Mouse (Mus musculus): ENCODE results near the gene Nol9.

DNA sequence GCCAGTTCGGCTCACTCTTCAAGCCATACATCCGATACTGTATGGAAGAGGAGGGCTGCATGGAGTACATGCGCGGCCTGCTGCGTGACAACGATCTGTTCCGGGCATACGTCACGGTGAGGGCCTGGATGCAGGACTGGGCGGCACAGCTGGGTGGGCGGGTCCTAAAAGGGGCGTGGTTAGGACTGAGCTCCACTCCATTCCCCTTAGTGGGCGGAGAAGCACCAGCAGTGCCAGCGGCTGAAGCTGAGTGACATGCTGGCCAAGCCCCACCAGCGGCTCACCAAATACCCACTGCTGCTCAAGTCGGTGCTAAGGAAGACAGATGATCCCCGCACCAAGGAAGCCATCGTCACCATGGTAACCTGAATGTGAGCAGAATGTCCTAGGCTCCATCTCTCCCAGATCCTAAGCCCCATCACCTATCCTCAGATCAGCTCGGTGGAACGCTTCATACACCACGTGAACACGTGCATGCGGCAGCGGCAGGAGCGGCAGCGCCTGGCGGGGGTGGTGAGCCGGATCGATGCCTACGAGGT, 68.9 kb downstream of the Nol9 start:
- TF ChIP-seq CTCF (IDR thresholded peaks at IDR 0.05; ENCODE audit: borderline replicate concordance, control insufficient read depth, extremely low read depth, insufficient read depth, low read length, poor library complexity) (no peak), POLR2A (IDR thresholded peaks at IDR 0.05; ENCODE audit: control insufficient read depth, extremely low read depth, insufficient read depth, low read length, poor library complexity) (no peak)
